Mouse (Mus musculus) adipose tissue, adult 10 weeks (tissue): ENCODE data around the gene Clmp. TPM values are rescaled to one million over a fixed set of nuclear protein-coding genes. Genes with fewer than 3 reads are reported as not detected.

Experiments
- polyA plus RNA-seq: library from polyadenylated mRNA; stranded (reverse); fragments of 350-450 nt; fragmentation: Illumina TruSeq; extraction: RNeasy Lipid Tissue Mini Kit (QIAGEN cat#74804); gene quantifications from one replicate; pipeline ENCODE4 v1.2.3, GENCODE M21; 2014; ENCODE audit warnings: low read depth, low replicate concordance

Gene Clmp
- polyA plus RNA-seq = 14.5 TPM

GRCm38 (mm10) chr9:40685801-40686420 is at the start of gene Clmp:
Gene Clmp, plus strand, starts transcription at chr9:40685962.

GRCm38 (mm10) chr9:40670313-40670712 is 15.4 kb upstream of the Clmp start, which contains the start of gene Gm21915:
Gene Gm21915, plus strand, starts transcription at chr9:40670613.

DNA sequence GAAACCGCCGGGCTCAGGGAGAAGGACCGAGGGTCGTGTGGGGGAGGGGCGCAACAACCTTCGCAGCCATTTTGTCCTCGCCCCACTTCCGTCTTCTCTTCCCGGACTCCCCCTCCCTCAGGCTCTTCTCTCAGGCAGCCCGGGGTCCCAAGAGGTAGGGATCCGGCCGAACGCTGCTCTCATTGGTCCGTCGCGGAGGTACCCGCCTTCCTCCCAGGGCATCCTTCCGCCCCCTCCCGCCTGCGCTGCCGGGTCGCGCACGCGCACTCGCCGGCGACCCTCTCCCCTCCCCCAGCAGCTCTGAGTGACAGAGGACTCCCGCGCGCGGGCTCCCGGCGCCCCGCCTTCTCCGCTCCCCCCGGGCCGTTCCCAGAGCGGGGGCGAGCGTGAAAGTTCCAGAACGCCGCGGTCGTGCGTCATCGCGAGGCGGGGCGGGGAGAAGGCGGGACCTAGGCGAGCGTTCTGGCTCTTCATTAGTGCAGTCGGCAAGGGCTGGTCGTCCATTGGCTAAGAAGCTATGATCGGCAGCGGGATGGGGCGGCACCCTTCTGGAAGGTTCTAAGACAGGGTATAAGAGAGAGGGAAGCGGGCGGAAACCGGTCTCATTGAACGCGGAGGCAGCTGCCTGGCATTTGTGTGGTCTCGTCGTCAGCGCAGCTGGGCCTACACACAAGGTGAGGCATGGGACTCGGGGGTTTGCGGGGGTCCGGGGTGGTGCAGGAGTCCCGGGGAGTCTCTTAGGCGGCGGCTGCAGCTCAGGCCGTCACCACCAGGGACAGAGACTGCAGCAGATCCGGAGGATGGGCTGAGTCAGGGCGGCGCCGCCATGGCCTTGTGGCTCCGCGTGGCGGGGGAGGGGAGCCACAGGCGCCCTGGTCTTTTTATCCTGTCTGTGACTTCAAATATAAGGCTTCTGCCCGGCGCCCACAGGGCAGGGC is 115.2 kb downstream of the Clmp start, which contains the start of gene Hspa8:
Gene Hspa8 (plus strand): TSS at position 310 of the 938 bp plus-strand sequence.

Other genes starting within 250 kb of the Clmp start
- 62.1 TPM for gene Gramd1b, start 154.6 kb upstream of the Clmp start, polyA plus RNA-seq
- not detected for gene Gm21915, start 15.3 kb upstream of the Clmp start, polyA plus RNA-seq
- gene Hspa8, start 115.0 kb downstream of the Clmp start, polyA plus RNA-seq = 924 TPM
- gene Bsx, start 188.2 kb downstream of the Clmp start, polyA plus RNA-seq = not detected